Mouse (Mus musculus) stomach, embryonic 15.5 days (tissue): ENCODE data around the gene Car10. TPM values are rescaled to one million over a fixed set of nuclear protein-coding genes. Genes with fewer than 3 reads are reported as not detected.

Experiments used
- ATAC-seq: fragments of 200-750 bp; cut with Nextera tagmentation; 2 replicates; pipeline ENCODE4 v1.8.0; 2017; ENCODE audit warnings: low read depth, moderate number of reproducible peaks, moderate TSS enrichment; ENCODE audit not compliant: insufficient read depth, low FRiP score
- H3K27ac ChIP-seq: fragments of 300-500 bp; sonication (generic); 2 replicates; pipeline ENCODE4 v1.5.1; 2015; ENCODE audit warnings: mild to moderate bottlenecking, inconsistent platforms
- H3K27me3 ChIP-seq: fragments of 300-500 bp; sonication (generic); replicated peaks from 2 replicates; pipeline ENCODE4 v1.6.1; 2015; ENCODE audit warnings: inconsistent platforms
- H3K36me3 ChIP-seq: fragments of 300-500 bp; sonication (generic); 2 replicates; pipeline ENCODE4 v1.6.1; 2015; ENCODE audit warnings: inconsistent platforms
- H3K4me1 ChIP-seq: fragments of 300-500 bp; sonication (generic); 2 replicates; pipeline ENCODE4 v1.6.1; 2015; ENCODE audit warnings: inconsistent platforms
- H3K4me2 ChIP-seq: fragments of 300-500 bp; sonication (generic); 2 replicates; pipeline ENCODE4 v1.6.1; 2015; ENCODE audit warnings: mild to moderate bottlenecking, inconsistent platforms
- H3K4me3 ChIP-seq: fragments of 300-500 bp; sonication (generic); replicated peaks from 2 replicates; pipeline ENCODE4 v1.5.1; 2015; ENCODE audit warnings: inconsistent platforms
- H3K9ac ChIP-seq: fragments of 300-500 bp; sonication (generic); 2 replicates; pipeline ENCODE4 v1.6.1; 2015; ENCODE audit warnings: inconsistent platforms
- H3K9me3 ChIP-seq: fragments of 300-500 bp; sonication (generic); 2 replicates; pipeline ENCODE4 v1.6.1; 2016; ENCODE audit warnings: inconsistent platforms
- WGBS: fragments of 180-500 bp; shearing (Covaris S2); methylation state at CpG from one replicate; pipeline ENCODE4 v1.1.7; 2015; 5-methylcytosine and 5-hydroxymethylcytosine counted together
- polyA plus RNA-seq: library from polyadenylated mRNA; unstranded; fragments of >200 nt; fragmentation: Nextera tagmentation; extraction: Ambion mirVana; gene quantifications from 2 replicates; pipeline ENCODE4 v1.2.1, GENCODE M21; 2015

Gene Car10
- polyA plus RNA-seq, 1 experiment from 2014 or later = 0.40 TPM

DNA sequence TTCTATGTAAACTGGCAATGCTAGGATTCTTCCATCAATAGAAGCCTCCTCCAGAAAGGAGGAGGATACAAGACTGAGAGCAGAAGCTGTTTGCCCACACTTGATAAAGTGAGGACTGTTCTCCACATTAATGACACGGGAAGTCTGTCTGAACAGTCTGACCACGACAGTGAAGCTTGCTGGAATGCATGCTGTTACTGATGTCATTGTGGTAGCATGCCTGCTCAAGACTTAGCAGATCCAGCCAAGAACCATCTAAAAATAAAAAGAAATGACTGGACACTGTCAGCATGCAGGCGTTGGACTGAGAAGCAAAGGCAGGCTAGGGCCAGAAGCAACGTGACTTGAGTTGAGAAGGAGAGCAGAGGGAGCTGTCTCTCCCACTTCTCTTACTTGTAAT, 87.6 kb downstream of the Car10 start:
- Histone ChIP-seq H3K4me2 (no peak overlapping the region), H3K4me1 (no peaks in the 10 kb centered on the region), H3K4me3 (no peak overlapping the region), H3K27ac (no peak overlapping the region), H3K9ac (no peak overlapping the region), H3K36me3 (no peaks in the 10 kb centered on the region), H3K9me3 (no peaks in the 10 kb centered on the region), H3K27me3 (no peaks in the 10 kb centered on the region)
- no peak for ATAC-seq
- WGBS = 65% methylated on average over 4 of the region's 4 CpGs

DNA sequence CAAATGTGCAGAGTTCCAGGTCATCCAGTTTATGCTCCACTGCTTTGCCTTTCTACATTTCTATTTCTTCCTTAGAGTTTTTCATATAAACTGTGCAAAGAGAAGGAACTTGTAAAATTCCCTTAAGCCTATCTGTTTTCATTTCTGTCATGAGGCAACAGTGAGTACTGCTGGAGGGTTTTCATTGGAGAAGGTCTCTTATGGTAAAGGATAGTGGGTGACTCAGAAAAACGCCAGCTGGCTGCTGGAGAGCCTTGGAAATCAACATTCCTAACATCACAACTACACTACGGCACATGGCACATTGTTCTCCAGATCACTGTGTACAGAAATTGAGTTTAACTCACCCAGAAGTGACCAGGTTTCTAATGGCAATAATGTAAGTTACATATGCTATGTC, 88.3 kb downstream of the Car10 start:
- H3K4me1 ChIP-seq = no peaks in the 10 kb centered on the region
- H3K4me3 ChIP-seq = no peak overlapping the region
- ATAC-seq = no peak
- H3K27ac ChIP-seq = no peak overlapping the region
- H3K27me3 ChIP-seq = no peaks in the 10 kb centered on the region
- no peak overlapping the region for H3K4me2 ChIP-seq
- H3K36me3 ChIP-seq = no peaks in the 10 kb centered on the region
- WGBS = 70% methylated on average over 2 of the region's 2 CpGs
- no peak overlapping the region for H3K9ac ChIP-seq
- H3K9me3 ChIP-seq = no peaks in the 10 kb centered on the region

DNA sequence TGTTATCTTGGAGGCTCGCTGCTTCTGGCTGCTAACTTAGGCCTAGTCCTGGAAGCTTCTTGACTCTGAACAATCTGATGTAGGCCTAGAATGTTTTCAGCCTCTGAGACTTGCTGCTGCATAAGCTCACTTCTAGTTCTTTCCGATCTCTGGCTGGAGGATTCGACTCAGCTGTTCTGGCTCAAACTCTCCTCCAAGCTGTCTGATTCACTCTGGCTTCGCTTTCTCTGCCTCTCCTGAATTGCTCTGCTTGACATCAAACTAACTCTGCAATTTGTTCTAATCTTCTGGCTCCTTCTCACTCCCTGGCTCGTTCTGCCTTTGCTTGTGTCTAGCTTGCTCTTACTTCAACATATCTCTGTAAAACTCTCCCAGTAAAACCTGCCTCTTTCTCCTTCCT, 90.8 kb downstream of the Car10 start:
- Histone ChIP-seq H3K4me3 (no peak overlapping the region), H3K27me3 (no peaks in the 10 kb centered on the region), H3K9me3 (no peaks in the 10 kb centered on the region), H3K9ac (no peak overlapping the region), H3K4me1 (no peaks in the 10 kb centered on the region), H3K36me3 (no peaks in the 10 kb centered on the region), H3K4me2 (no peak overlapping the region), H3K27ac (no peak overlapping the region)
- no peak for ATAC-seq
- 67% methylated on average over 5 of the region's 5 CpGs for WGBS

DNA sequence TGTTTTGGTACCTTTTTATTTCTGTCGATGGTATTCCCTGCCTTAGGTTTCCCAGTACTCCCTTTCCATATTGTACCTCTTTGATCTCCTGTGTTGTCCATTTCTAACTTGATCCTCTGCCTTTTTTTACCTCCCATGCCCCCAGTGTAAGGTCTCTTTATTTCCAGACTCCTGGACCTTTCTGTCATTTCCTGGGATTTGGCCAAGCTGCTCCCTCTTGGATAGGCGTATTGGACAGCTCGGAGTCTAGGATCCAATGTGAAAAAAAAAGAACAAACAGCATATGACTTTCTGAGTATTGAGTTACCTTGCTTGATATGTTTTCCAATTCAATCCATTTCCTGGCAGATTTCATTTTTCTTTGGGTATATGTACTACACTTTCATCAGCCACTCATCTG, 102.2 kb downstream of the Car10 start:
- Histone ChIP-seq H3K36me3 (no peaks in the 10 kb centered on the region), H3K4me2 (no peak overlapping the region), H3K4me3 (no peak overlapping the region), H3K4me1 (no peaks in the 10 kb centered on the region), H3K27me3 (no peaks in the 10 kb centered on the region), H3K27ac (no peak overlapping the region), H3K9ac (no peak overlapping the region), H3K9me3 (no peaks in the 10 kb centered on the region)
- 85% methylated on average over 3 of the region's 3 CpGs for WGBS
- no peak for ATAC-seq

DNA sequence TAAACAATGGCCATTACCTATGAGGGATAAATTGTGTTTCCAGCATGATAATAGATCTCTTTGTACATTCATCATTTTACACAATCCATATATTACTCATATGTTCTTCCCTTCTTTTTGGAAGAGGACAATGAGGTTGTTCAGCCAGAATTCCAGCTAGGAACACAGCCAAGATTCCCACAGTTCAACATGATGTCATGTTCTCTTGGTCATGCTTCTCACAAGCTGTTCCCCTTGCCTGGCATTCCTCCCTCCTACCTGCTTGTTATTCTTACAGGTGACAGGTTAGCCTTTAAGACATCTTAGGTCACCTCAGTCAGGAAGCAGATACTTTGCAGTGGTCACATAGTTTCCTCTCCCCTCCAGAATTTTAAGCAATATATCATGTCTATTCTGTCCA, 119.6 kb downstream of the Car10 start:
- Histone ChIP-seq H3K4me1 (no peaks in the 10 kb centered on the region), H3K4me3 (no peak overlapping the region), H3K4me2 (no peak overlapping the region), H3K27me3 (no peaks in the 10 kb centered on the region), H3K9ac (no peak overlapping the region), H3K36me3 (no peaks in the 10 kb centered on the region), H3K9me3 (no peaks in the 10 kb centered on the region), H3K27ac (no peak overlapping the region)
- no peak for ATAC-seq

DNA sequence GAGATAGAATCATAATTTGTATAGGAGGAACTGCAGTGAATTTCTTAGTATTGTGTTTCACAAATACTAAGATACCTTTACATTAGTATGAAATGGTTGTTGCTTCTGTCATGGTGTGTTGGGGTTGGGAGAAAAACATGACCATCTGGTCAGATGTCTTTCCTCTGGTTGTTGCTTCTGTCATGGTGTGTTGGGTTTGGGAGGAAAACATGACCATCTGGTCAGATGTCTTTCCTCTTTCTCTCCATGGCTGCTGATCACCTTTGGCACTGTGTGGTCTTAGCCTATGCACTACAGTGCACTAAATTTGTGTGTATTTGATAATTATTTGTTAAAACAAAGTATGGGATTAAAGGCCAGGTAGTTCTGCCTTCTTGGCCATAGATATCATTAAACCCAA, 132.2 kb downstream of the Car10 start:
- Histone ChIP-seq H3K27me3 (no peaks in the 10 kb centered on the region), H3K4me3 (no peak overlapping the region), H3K9me3 (no peaks in the 10 kb centered on the region), H3K27ac (no peak overlapping the region), H3K4me2 (no peak overlapping the region), H3K4me1 (no peaks in the 10 kb centered on the region), H3K9ac (no peak overlapping the region), H3K36me3 (no peaks in the 10 kb centered on the region)
- no peak for ATAC-seq

DNA sequence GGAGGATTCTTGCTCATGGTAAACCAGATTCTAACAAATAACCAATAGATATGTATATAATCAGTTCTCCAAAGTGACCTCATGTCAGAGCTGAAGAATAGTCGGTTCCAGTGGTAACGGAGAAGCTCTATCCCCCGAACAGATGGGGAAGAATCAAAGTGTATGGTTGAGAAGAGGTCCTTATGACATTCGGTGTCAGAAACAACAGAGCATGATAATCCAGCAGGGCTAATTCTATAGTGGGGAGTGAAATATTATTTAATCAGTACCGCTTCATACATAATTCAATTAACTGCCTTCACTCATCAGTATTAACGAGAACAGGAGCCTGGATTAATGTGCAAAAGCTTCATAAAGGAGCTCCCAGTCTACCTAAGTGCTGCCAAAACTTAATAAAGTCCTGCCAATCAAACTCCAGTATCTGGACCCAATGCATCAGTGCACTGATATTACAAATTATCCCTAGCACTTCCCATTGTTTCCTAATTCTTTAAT, 152.0 kb downstream of the Car10 start:
- WGBS = 83% methylated on average over 6 of the region's 6 CpGs
- no peak for ATAC-seq
- H3K4me2 ChIP-seq = no peak overlapping the region
- H3K9ac ChIP-seq = no peak overlapping the region
- H3K27me3 ChIP-seq = no peaks in the 10 kb centered on the region
- no peak overlapping the region for H3K4me3 ChIP-seq
- no peaks in the 10 kb centered on the region for H3K36me3 ChIP-seq
- H3K4me1 ChIP-seq = no peaks in the 10 kb centered on the region
- no peaks in the 10 kb centered on the region for H3K9me3 ChIP-seq
- no peak overlapping the region for H3K27ac ChIP-seq

DNA sequence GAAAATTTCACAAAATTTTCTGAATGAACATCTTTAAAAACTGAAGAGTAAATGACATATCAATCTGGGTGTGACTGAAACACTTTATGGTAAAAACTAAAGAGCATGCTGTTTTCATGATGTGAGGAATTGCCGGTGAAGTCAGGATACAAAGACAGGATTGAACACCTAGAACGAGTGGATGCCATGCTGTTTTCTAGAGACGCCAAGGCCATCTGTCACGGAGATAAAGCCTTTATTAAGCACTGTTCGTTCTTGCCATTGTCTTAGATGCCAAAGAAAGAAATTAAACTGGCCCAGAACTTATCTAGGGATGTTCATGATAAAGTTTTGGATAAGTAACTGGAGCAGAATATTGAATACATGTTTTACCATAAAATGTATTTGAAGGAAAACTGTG, 153.9 kb downstream of the Car10 start:
- H3K9ac ChIP-seq = no peak overlapping the region
- ATAC-seq = no peak
- WGBS = 75% methylated on average over 5 of the region's 5 CpGs
- H3K27me3 ChIP-seq = no peaks in the 10 kb centered on the region
- no peaks in the 10 kb centered on the region for H3K9me3 ChIP-seq
- no peaks in the 10 kb centered on the region for H3K4me1 ChIP-seq
- no peaks in the 10 kb centered on the region for H3K36me3 ChIP-seq
- no peak overlapping the region for H3K27ac ChIP-seq
- no peak overlapping the region for H3K4me2 ChIP-seq
- no peak overlapping the region for H3K4me3 ChIP-seq

DNA sequence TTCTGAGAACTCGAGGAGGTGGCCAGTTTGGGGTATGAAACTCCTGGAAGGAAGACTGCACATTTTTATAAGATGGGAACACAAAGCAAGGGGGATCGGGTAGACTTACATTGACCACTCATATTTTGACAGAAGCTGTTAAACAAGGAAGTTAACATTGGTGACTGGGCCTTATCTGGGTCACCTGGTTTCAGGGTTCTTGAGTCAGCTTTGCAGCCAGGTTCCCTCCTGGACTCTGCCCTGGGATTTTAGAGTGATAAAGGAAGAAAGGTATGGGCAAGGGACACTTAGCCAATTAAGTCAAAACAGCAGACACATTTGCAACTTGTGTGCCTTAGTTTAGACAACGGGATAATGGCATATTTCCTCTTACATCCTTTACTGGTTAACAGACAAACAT, 166.2 kb downstream of the Car10 start:
- 62% methylated on average over 3 of the region's 3 CpGs for WGBS
- Histone ChIP-seq H3K36me3 (no peaks in the 10 kb centered on the region), H3K27ac (no peak overlapping the region), H3K4me2 (no peak overlapping the region), H3K27me3 (no peaks in the 10 kb centered on the region), H3K9me3 (no peaks in the 10 kb centered on the region), H3K4me3 (no peak overlapping the region), H3K4me1 (no peaks in the 10 kb centered on the region), H3K9ac (no peak overlapping the region)
- ATAC-seq = no peak

DNA sequence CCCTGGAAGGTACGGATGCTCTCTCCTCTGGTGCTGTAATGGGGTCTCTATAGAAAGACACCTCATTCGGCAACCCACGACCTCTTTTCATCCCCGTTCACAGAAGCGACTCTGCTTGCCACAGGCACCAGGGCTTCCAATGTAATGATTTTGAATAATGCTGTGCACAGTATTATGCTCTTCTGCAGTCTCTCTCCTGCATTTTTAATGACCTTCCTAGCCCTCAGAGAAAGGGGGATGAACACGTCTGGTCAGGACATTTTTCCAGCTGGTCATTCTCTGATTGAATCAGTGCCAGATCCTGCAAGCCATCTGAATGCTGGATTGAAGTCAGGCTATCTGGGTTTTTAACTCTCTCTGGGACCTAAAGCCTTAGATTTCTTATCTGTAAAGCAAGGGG, 174.2 kb downstream of the Car10 start:
- Histone ChIP-seq H3K4me1 (no peaks in the 10 kb centered on the region), H3K4me2 (no peak overlapping the region), H3K4me3 (no peak overlapping the region), H3K36me3 (no peaks in the 10 kb centered on the region), H3K9me3 (no peaks in the 10 kb centered on the region), H3K27me3 (no peaks in the 10 kb centered on the region), H3K27ac (no peak overlapping the region), H3K9ac (no peak overlapping the region)
- WGBS = 73% methylated on average over 6 of the region's 6 CpGs
- ATAC-seq = no peak

DNA sequence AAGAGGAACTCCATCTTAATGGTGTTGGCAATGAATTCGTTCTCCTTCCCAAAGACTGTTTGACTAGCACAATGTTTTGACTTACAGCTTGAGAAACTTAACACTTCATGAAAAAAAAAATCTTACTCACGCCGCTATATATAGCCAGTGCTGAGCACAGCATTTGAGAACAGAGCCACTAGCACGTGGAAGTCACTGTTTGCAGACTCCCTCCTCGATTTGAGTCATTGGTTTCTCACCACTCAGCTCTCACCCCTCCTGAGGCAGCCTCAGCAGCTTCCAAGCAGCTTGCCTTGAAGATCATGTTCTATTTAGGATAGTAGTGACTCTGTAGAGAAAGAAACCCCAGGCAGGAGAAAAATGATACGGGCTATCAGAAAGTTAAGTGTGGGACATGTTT, 176.1 kb downstream of the Car10 start:
- Histone ChIP-seq H3K9ac (no peak overlapping the region), H3K27ac (no peak overlapping the region), H3K27me3 (no peaks in the 10 kb centered on the region), H3K4me1 (no peaks in the 10 kb centered on the region), H3K36me3 (no peaks in the 10 kb centered on the region), H3K4me2 (no peak overlapping the region), H3K4me3 (no peak overlapping the region), H3K9me3 (no peaks in the 10 kb centered on the region)
- 35% methylated on average over 6 of the region's 6 CpGs for WGBS
- no peak for ATAC-seq

DNA sequence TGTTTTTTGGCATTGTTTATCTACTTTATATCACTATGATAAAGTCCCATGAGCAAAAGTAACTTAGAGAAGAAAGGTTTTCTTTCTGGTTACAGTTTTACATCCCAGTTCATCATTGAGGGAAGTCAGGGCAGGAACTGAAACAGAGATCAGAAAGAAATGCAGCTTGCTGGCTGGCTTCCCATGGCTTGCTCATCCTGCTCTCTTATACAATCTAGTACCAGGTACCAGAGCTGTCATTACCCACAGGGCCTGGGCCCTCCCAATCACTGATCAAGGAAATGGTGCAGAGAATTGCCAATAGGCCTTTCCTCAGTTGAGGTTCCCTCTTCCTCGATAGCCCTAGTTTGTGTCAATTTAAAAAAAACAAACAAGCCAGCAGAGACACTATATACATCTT, 195.8 kb downstream of the Car10 start:
- no peaks in the 10 kb centered on the region for H3K36me3 ChIP-seq
- H3K4me1 ChIP-seq = no peaks in the 10 kb centered on the region
- no peak for ATAC-seq
- no peak overlapping the region for H3K27ac ChIP-seq
- WGBS = 73% methylated on average over 1 of the region's 1 CpGs
- H3K4me2 ChIP-seq = no peak overlapping the region
- H3K9me3 ChIP-seq = no peaks in the 10 kb centered on the region
- no peak overlapping the region for H3K9ac ChIP-seq
- H3K27me3 ChIP-seq = no peaks in the 10 kb centered on the region
- H3K4me3 ChIP-seq = no peak overlapping the region

DNA sequence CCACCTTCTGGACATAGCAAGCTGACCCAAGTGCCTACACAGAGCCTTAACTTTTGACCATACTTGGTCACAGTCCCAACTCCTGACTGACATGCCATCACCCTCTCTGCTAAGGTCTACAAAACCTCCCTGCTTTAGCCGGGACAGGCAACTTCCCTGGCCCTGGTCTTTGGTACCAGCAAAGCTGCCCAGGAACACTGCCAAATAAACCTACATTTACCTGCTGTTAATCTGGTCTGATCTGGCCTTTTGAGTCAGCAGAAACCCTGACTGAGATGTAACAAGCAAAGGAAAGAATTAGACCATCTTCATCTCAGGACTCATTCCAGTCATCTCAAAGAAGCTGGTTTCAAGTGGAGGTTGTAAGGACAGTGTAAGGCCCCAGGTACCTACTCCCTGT, 212.2 kb downstream of the Car10 start:
- Histone ChIP-seq H3K36me3 (no peaks in the 10 kb centered on the region), H3K4me3 (no peak overlapping the region), H3K9ac (no peak overlapping the region), H3K4me2 (no peak overlapping the region), H3K27me3 (no peaks in the 10 kb centered on the region), H3K4me1 (no peaks in the 10 kb centered on the region), H3K9me3 (no peaks in the 10 kb centered on the region), H3K27ac (no peak overlapping the region)
- 84% methylated on average over 1 of the region's 1 CpGs for WGBS
- ATAC-seq = no peak
